In genomic region chr3:28091296-28091695, GRCm38 (mm10) we compare ENCODE assay signal across 19 mouse cellular contexts.
"Had no signal": no experiment of that assay in that cellular context is flagged by ENCODE, and none has a peak within 500 bp of the region (broad histone marks: within the 10 kb centered on the region; RNA-seq: fewer than 3 reads in every experiment).

No protein-coding gene starts in this region.

- H3K9ac ChIP-seq: kidney, embryonic 15.5 days; limb, embryonic 12.5 days; limb, embryonic 15.5 days; liver, embryonic 14.5 days; liver, postnatal 0 days; lung, embryonic 14.5 days; midbrain, embryonic 12.5 days had no signal

- H3K9me3 ChIP-seq: kidney, embryonic 15.5 days; limb, embryonic 12.5 days; limb, embryonic 15.5 days; midbrain, embryonic 12.5 days had no signal

- H3K4me3 ChIP-seq: kidney, embryonic 15.5 days; left cerebral cortex, adult 2 months; limb, embryonic 12.5 days; limb, embryonic 15.5 days; midbrain, embryonic 12.5 days had no signal

- H3K27ac ChIP-seq: kidney, embryonic 15.5 days; left cerebral cortex, adult 2 months; limb, embryonic 12.5 days; limb, embryonic 15.5 days; liver, embryonic 14.5 days; macrophage; midbrain, embryonic 12.5 days had no signal

- ATAC-seq: liver, postnatal 0 days; lung, postnatal 0 days had no signal

- H3K27me3 ChIP-seq: kidney, embryonic 15.5 days; limb, embryonic 15.5 days; midbrain, embryonic 12.5 days had no signal

- H3K36me3 ChIP-seq: kidney, embryonic 15.5 days; limb, embryonic 12.5 days; limb, embryonic 15.5 days; midbrain, embryonic 12.5 days had no signal

- H3K4me1 ChIP-seq: kidney, embryonic 15.5 days; limb, embryonic 15.5 days; midbrain, embryonic 12.5 days had no signal

- H3K4me2 ChIP-seq: kidney, embryonic 15.5 days; limb, embryonic 12.5 days; limb, embryonic 15.5 days; liver, embryonic 11.5 days; lung, embryonic 14.5 days; midbrain, embryonic 12.5 days had no signal

- DNase-seq: kidney, adult 8-10 months; kidney, postnatal 10 days; kidney, postnatal 36 days; layer of hippocampus, postnatal 36 days; left cerebral cortex, postnatal 4 days; liver, postnatal 0 days; lung, embryonic 14.5 days; thymus, adult 2 months; thymus, postnatal 14 days; thymus, postnatal 4 days had no signal
